In genomic region chr1:193368055-193368454, GRCm38 (mm10) we compare ENCODE assay signal across 9 mouse cellular contexts. TPM values are rescaled to one million over a fixed set of nuclear protein-coding genes. Genes with fewer than 3 reads are reported as not detected.
DNase-seq lines count a peak whose midpoint lies in the region; ATAC-seq lines count a peak whose summit lies in the region.
"Had no signal": no experiment of that assay in that cellular context is flagged by ENCODE, and none has a peak within 500 bp of the region (broad histone marks: within the 10 kb centered on the region; RNA-seq: fewer than 3 reads in every experiment).

No protein-coding gene starts in this region.

- peaks cover 31% of the 10 kb centered on the region for H3K4me1 ChIP-seq in kidney, embryonic 15.5 days

- peak overlapping the region; percentile 15 for H3K4me2 ChIP-seq in kidney, embryonic 15.5 days

- no peaks in the 10 kb centered on the region for H3K9me3 ChIP-seq in kidney, embryonic 15.5 days (replicated peaks)

- H3K4me3 ChIP-seq in kidney, embryonic 15.5 days (replicated peaks) = no peak overlapping the region
- H3K4me3 ChIP-seq: erythroblast, embryonic 14.5 days had no signal

- no peaks in the 10 kb centered on the region for H3K27me3 ChIP-seq in kidney, embryonic 15.5 days

- no peak overlapping the region for H3K27ac ChIP-seq in kidney, embryonic 15.5 days

- H3K9ac ChIP-seq in kidney, embryonic 15.5 days = no peak overlapping the region

- 35% methylated on average over 10 of the region's 10 CpGs for WGBS in kidney, embryonic 15.5 days

- no peaks in the 10 kb centered on the region for H3K36me3 ChIP-seq in kidney, embryonic 15.5 days

- DNase-seq in kidney, adult 18-20 months = no peak
- peak; percentile 33 to 53 for DNase-seq in heart, adult 18-20 months
- peak; percentile 64 to 79 for DNase-seq in layer of hippocampus, postnatal 10 days (ENCODE audit: low spot score in 2 of 2)
- DNase-seq in urinary bladder, adult 2 months (ENCODE audit: low spot score) = no peak

- ATAC-seq in kidney, embryonic 15.5 days (replicated peaks; ENCODE audit: low FRiP score) = peak; percentile 14; the same call in 1 of the 2 replicates
- ATAC-seq in megakaryocyte progenitor cell, adult 5-6 weeks (replicated peaks; ENCODE audit: poor library complexity) = peak; percentile 18; the same call in 1 of the 2 replicates
- no peak for ATAC-seq in erythroid progenitor cell, adult 5-6 weeks (replicated peaks; ENCODE audit: low FRiP score, poor library complexity, severe bottlenecking)
- ATAC-seq in activated CD4-positive, CD25-positive, alpha-beta regulatory T cell, adult 4 months = no peak

RNA-seq across cellular contexts. Expression of gene Camk1g, which starts 2.0 kb away (rescaled TPM):
- polyA plus RNA-seq in kidney, embryonic 15.5 days (2015; fragmentation: Nextera tagmentation; extraction: Ambion mirVana) = 11.0 and 14.0 TPM in 2 replicates
- under 1 TPM; 0.15 to 0.22 TPM for total RNA-seq in heart, adult 18-20 months (2021)
- total RNA-seq in layer of hippocampus, postnatal 10 days (2021) = 10 to 100 TPM; 39.3 to 40.3 TPM
- total RNA-seq in megakaryocyte progenitor cell, adult 5-6 weeks (2015) = not detected in 2 replicates
- not detected in 2 replicates for total RNA-seq in megakaryocyte progenitor cell, adult 5-6 weeks (2017)
- polyA plus RNA-seq in urinary bladder, adult 2 months (2012; rRNA removed) = 0.44 and 0.48 TPM in 2 replicates
- total RNA-seq in erythroid progenitor cell, adult 5-6 weeks (2015; ENCODE audit: low replicate concordance) = not detected in 2 replicates
- not detected in 2 replicates for total RNA-seq in erythroid progenitor cell, adult 5-6 weeks (2017; ENCODE audit: low replicate concordance)
- polyA plus RNA-seq in activated CD4-positive, CD25-positive, alpha-beta regulatory T cell, adult 4 months (2017; shearing (Covaris generic)) = not detected
- polyA plus RNA-seq: erythroblast, embryonic 14.5 days had no signal

Comparison
In these comparisons a context has a peak if more than half of its experiments do, and no peak if none do; other contexts are left out.
1. ATAC-seq: peak in kidney, embryonic 15.5 days (single experiment) and megakaryocyte progenitor cell, adult 5-6 weeks (single experiment); none in erythroid progenitor cell, adult 5-6 weeks (single experiment) and activated CD4-positive, CD25-positive, alpha-beta regulatory T cell, adult 4 months (single experiment).
2. DNase-seq: peak in heart, adult 18-20 months (2 of 2) and layer of hippocampus, postnatal 10 days (2 of 2); none in kidney, adult 18-20 months (single experiment) and urinary bladder, adult 2 months (single experiment).
3. RNA of gene Camk1g, which starts 2.0 kb away (total RNA-seq): 39.3 to 40.3 TPM in layer of hippocampus, postnatal 10 days; 0.15 to 0.22 TPM in heart, adult 18-20 months, not detected in megakaryocyte progenitor cell, adult 5-6 weeks and not detected in erythroid progenitor cell, adult 5-6 weeks; every median in the first group is over 10 times any median in the second.